Mouse (Mus musculus) myocyte (in vitro differentiated cells): ENCODE measurements around the gene Agbl3.

Source experiments
- CEBPB ChIP-seq: IDR thresholded peaks from 2 replicates; pipeline ENCODE4 v1.6.1; 2011; ENCODE audit warnings: mild to moderate bottlenecking, moderate library complexity; ENCODE audit not compliant: poor library complexity, insufficient read depth, severe bottlenecking
- E2F4 ChIP-seq: IDR thresholded peaks from one replicate; pipeline ENCODE4 v1.6.1; 2011; ENCODE audit warnings: mild to moderate bottlenecking, control low read depth, moderate library complexity; ENCODE audit not compliant: insufficient read depth
- MAX ChIP-seq: IDR thresholded peaks from one replicate; pipeline ENCODE4 v1.6.1; 2011; ENCODE audit warnings: low read depth, mild to moderate bottlenecking, control low read depth
- POLR2A ChIP-seq: IDR thresholded peaks from one replicate; pipeline ENCODE4 v1.6.1; 2011; ENCODE audit warnings: low read depth, mild to moderate bottlenecking, control low read depth, moderate library complexity; ENCODE audit not compliant: insufficient read length
- POLR2AphosphoS2 ChIP-seq: IDR thresholded peaks from one replicate; pipeline ENCODE4 v1.6.1; 2011; ENCODE audit warnings: low read depth, control low read depth; ENCODE audit not compliant: insufficient read length
- TCF12 ChIP-seq: IDR thresholded peaks from one replicate; pipeline ENCODE4 v1.6.1; 2011; ENCODE audit warnings: mild to moderate bottlenecking, control low read depth; ENCODE audit not compliant: poor library complexity, insufficient read depth, severe bottlenecking
- TCF3 ChIP-seq: IDR thresholded peaks from one replicate; pipeline ENCODE4 v1.6.1; 2011; ENCODE audit warnings: low read depth, control low read depth; ENCODE audit not compliant: insufficient read length
- USF1 ChIP-seq: IDR thresholded peaks from one replicate; pipeline ENCODE4 v1.6.1; 2011; ENCODE audit warnings: low read depth, mild to moderate bottlenecking, control low read depth, moderate library complexity

- TF ChIP-seq E2F4 (no peak), POLR2AphosphoS2 (no peak), TCF12 (no peak), POLR2A (no peak), USF1 (no peak), MAX (no peak), CEBPB (no peak), TCF3 (no peak)
These were observed 88.4 kb downstream of the Agbl3 start for GRCm38 (mm10) chr6:34868507-34869217.
